Mouse (Mus musculus): ENCODE results near the gene 2310057N15Rik.

DNA sequence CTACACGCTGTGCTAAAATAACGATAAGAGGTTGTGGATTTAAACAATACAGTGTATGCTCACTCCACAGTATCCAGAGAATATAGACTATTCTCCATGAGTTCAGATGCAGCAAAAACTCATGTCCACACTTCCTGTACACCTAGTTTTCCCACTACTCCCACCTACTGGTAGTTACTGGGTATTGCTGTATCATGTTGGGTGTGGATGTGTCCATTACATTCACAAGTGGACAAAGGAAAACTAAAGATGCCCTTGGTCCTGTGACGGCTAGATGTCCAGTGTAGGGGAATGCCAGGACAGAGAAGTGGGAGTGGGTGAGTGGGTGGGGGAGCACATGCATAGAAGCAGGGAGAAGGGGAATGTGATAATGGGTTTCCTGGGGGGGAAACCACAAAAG, 49.7 kb upstream of the 2310057N15Rik start:
- no peak for TF ChIP-seq MAX (IDR thresholded peaks at IDR 0.05)
- no peak for TF ChIP-seq USF1 (IDR thresholded peaks at IDR 0.05; ENCODE audit: low read depth)
- no peak for TF ChIP-seq CTCF (IDR thresholded peaks at IDR 0.05; ENCODE audit: control insufficient read depth, insufficient read depth, insufficient read length)
- TF ChIP-seq CEBPB (IDR thresholded peaks at IDR 0.05; ENCODE audit: low read depth), result no peak
- TF ChIP-seq MYOD1 (IDR thresholded peaks at IDR 0.05; ENCODE audit: control insufficient read depth, insufficient read length, low read depth), result no peak
- TF ChIP-seq FOSL1 (IDR thresholded peaks at IDR 0.05; ENCODE audit: insufficient read depth, low read length, poor library complexity, severe bottlenecking), result no peak
